Mouse (Mus musculus): ENCODE results near the gene Gm9780. TPM values are rescaled to one million over a fixed set of nuclear protein-coding genes. Genes with fewer than 3 reads are reported as not detected.
"Not testable (repeated sequence)": the region's sequence is repeated elsewhere in the genome, so short reads cannot be mapped to it uniquely, and the experiment has no call there.

Gm9780 gene
- polyA plus RNA-seq (2011; ENCODE audit: insufficient read depth, insufficient read length, low read depth, missing spikeins), result 4.1 and 8.3 TPM in 2 replicates

GRCm38 (mm10) chr14:26042611-26043010, at the start of gene Gm9780:
Gene Gm9780, minus strand, starts transcription at chr14:26042711.
- H3K36me3 ChIP-seq (ENCODE audit: control insufficient read depth, insufficient read depth, low read length, poor library complexity, severe bottlenecking); H3K9me3 ChIP-seq (replicated peaks; ENCODE audit: control insufficient read depth, insufficient read depth, low read length, poor library complexity, severe bottlenecking); H3K4me3 ChIP-seq (ENCODE audit: low read depth, low read length); H3K4me1 ChIP-seq (ENCODE audit: control insufficient read depth, insufficient read depth, low read length); H3K27me3 ChIP-seq (ENCODE audit: control insufficient read depth, insufficient read depth, low read length, poor library complexity, severe bottlenecking); H3K9ac ChIP-seq (ENCODE audit: low read depth, poor library complexity, severe bottlenecking); H3K27ac ChIP-seq (ENCODE audit: insufficient read depth, low read length): not testable (repeated sequence)

- not testable (repeated sequence) for H3K9ac ChIP-seq (ENCODE audit: low read depth, poor library complexity, severe bottlenecking); H3K27me3 ChIP-seq (ENCODE audit: control insufficient read depth, insufficient read depth, low read length, poor library complexity, severe bottlenecking); H3K27ac ChIP-seq (ENCODE audit: insufficient read depth, low read length); H3K4me1 ChIP-seq (ENCODE audit: control insufficient read depth, insufficient read depth, low read length); H3K4me3 ChIP-seq (ENCODE audit: low read depth, low read length); H3K36me3 ChIP-seq (ENCODE audit: control insufficient read depth, insufficient read depth, low read length, poor library complexity, severe bottlenecking); H3K9me3 ChIP-seq (replicated peaks; ENCODE audit: control insufficient read depth, insufficient read depth, low read length, poor library complexity, severe bottlenecking)
Observed at GRCm38 (mm10) chr14:26081997-26082396, 39.5 kb upstream of the Gm9780 start, which contains the start of gene Cphx3. Gene Cphx3, plus strand, starts transcription at chr14:26082297.

DNA sequence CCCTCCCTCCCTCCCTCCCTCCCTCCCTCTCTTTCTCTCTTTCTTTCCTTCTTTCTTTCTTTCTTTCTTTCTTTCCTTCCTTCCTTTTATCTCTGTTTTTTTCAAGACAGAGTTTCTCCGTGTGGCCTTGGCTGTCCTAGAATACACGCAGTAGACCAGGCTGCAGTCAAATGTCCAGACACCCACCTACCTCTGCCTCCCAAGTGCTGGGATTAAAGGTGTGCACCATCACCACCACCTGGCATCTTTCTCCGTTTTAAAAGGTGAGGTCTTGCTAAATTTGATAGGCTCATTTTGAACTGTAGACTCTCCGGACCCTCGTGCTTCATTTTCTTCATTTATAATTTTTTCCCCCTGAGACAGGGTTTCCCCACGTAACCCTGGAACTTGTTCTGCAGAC, 38.7 kb upstream of the Gm9780 start, which contains the start of gene Cphx2:
Gene Cphx2 (plus strand): TSS at position 301 of the 400 bp plus-strand sequence.
- H3K9me3 ChIP-seq (replicated peaks; ENCODE audit: control insufficient read depth, insufficient read depth, low read length, poor library complexity, severe bottlenecking); H3K27me3 ChIP-seq (ENCODE audit: control insufficient read depth, insufficient read depth, low read length, poor library complexity, severe bottlenecking); H3K4me3 ChIP-seq (ENCODE audit: low read depth, low read length); H3K27ac ChIP-seq (ENCODE audit: insufficient read depth, low read length); H3K4me1 ChIP-seq (ENCODE audit: control insufficient read depth, insufficient read depth, low read length); H3K36me3 ChIP-seq (ENCODE audit: control insufficient read depth, insufficient read depth, low read length, poor library complexity, severe bottlenecking); H3K9ac ChIP-seq (ENCODE audit: low read depth, poor library complexity, severe bottlenecking): not testable (repeated sequence)

DNA sequence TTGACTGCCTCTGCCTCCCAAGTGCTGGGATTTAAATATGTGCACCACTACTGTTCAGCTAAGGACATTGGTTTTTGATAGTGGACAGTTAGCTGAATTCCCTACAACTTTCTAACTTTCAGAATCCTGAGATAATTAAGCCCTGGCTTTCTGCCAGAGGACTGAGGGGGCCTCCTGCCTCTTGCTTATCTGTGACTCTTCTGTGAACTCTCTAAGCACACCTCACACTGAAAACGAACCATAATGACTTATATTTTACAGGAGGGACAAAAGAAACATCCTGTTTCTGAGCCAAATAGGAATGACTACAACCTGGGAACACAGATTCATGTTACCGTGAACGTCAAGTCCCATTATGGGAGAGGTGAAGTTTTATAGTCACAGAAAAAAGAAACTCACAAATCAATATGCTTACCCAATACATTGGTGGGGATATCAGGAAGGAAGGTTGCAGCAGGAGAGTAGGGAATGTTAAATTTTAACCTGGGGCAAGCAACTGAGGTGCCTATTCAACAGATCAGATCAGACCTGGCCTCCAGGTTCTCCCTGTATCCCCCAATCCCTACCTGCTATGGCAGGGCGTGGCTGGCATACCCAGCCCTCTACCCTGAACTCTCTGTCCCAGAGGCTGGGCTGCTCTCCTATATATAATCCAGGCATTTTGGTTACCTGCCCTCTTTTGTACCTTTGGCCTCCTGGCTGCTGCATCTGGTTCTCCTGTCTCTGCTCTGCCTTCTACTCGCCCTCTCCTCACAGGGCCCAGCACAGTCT, 34.3 kb upstream of the Gm9780 start:
- not testable (repeated sequence) for H3K9ac ChIP-seq (ENCODE audit: low read depth, poor library complexity, severe bottlenecking); H3K4me3 ChIP-seq (ENCODE audit: low read depth, low read length); H3K36me3 ChIP-seq (ENCODE audit: control insufficient read depth, insufficient read depth, low read length, poor library complexity, severe bottlenecking); H3K27ac ChIP-seq (ENCODE audit: insufficient read depth, low read length); H3K4me1 ChIP-seq (ENCODE audit: control insufficient read depth, insufficient read depth, low read length); H3K27me3 ChIP-seq (ENCODE audit: control insufficient read depth, insufficient read depth, low read length, poor library complexity, severe bottlenecking); H3K9me3 ChIP-seq (replicated peaks; ENCODE audit: control insufficient read depth, insufficient read depth, low read length, poor library complexity, severe bottlenecking)

- H3K9me3 ChIP-seq (replicated peaks; ENCODE audit: control insufficient read depth, insufficient read depth, low read length, poor library complexity, severe bottlenecking); H3K9ac ChIP-seq (ENCODE audit: low read depth, poor library complexity, severe bottlenecking); H3K27me3 ChIP-seq (ENCODE audit: control insufficient read depth, insufficient read depth, low read length, poor library complexity, severe bottlenecking); H3K27ac ChIP-seq (ENCODE audit: insufficient read depth, low read length); H3K36me3 ChIP-seq (ENCODE audit: control insufficient read depth, insufficient read depth, low read length, poor library complexity, severe bottlenecking); H3K4me3 ChIP-seq (ENCODE audit: low read depth, low read length); H3K4me1 ChIP-seq (ENCODE audit: control insufficient read depth, insufficient read depth, low read length): not testable (repeated sequence)
Observed at GRCm38 (mm10) chr14:26067325-26067633, 24.8 kb upstream of the Gm9780 start, which contains the start of gene Tmem254c. Gene Tmem254c, minus strand, starts transcription at chr14:26067355.

DNA sequence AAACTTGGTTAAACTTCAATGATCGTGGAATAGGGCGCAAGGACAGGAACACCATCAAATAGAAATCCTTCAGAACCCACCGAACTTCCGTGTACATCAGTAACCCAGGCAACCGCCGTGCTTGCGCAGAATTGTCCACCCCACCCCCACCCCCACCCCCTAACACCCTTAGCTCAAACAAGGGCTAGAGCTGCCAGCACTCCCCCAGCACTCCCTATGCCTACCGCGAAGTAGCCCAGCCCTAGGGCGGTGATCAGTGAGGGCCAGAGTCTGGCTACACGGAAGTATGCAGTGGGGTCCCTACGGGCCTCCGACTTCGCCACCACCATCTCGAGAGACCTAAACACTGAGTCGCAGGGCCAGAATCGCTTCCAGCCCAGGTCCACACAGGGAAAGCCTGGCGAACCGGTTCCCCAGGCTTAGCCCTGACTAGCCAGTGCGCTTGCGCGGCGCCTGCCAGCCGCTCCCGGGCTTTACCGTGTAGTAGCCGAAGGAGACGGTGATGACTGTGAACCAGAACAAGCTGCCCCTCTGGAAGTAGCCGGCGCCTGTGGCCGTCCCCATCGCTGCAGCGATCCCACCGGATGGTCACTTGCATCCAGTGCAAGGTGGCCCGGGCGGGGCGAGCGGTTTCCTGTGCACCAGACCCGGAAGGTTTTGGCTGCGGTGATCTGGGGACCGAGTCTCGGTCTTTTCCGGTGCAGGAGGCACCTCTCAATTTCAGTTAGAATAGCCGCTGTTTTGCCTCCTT, 24.2 kb upstream of the Gm9780 start:
- not testable (repeated sequence) for H3K27me3 ChIP-seq (ENCODE audit: control insufficient read depth, insufficient read depth, low read length, poor library complexity, severe bottlenecking)

GRCm38 (mm10) chr14:26059362-26059761, 16.9 kb upstream of the Gm9780 start:
- H3K4me1 ChIP-seq (ENCODE audit: control insufficient read depth, insufficient read depth, low read length); H3K36me3 ChIP-seq (ENCODE audit: control insufficient read depth, insufficient read depth, low read length, poor library complexity, severe bottlenecking); H3K27me3 ChIP-seq (ENCODE audit: control insufficient read depth, insufficient read depth, low read length, poor library complexity, severe bottlenecking); H3K9me3 ChIP-seq (replicated peaks; ENCODE audit: control insufficient read depth, insufficient read depth, low read length, poor library complexity, severe bottlenecking); H3K4me3 ChIP-seq (ENCODE audit: low read depth, low read length); H3K27ac ChIP-seq (ENCODE audit: insufficient read depth, low read length); H3K9ac ChIP-seq (ENCODE audit: low read depth, poor library complexity, severe bottlenecking): not testable (repeated sequence)

More for the DNA sequence above, 24.2 kb upstream of the Gm9780 start:
- not testable (repeated sequence) for H3K4me3 ChIP-seq (ENCODE audit: low read depth, low read length); H3K9ac ChIP-seq (ENCODE audit: low read depth, poor library complexity, severe bottlenecking); H3K27ac ChIP-seq (ENCODE audit: insufficient read depth, low read length); H3K4me1 ChIP-seq (ENCODE audit: control insufficient read depth, insufficient read depth, low read length); H3K36me3 ChIP-seq (ENCODE audit: control insufficient read depth, insufficient read depth, low read length, poor library complexity, severe bottlenecking); H3K9me3 ChIP-seq (replicated peaks; ENCODE audit: control insufficient read depth, insufficient read depth, low read length, poor library complexity, severe bottlenecking)

GRCm38 (mm10) chr14:26058184-26058583, 15.7 kb upstream of the Gm9780 start:
- not testable (repeated sequence) for H3K36me3 ChIP-seq (ENCODE audit: control insufficient read depth, insufficient read depth, low read length, poor library complexity, severe bottlenecking); H3K9ac ChIP-seq (ENCODE audit: low read depth, poor library complexity, severe bottlenecking)

DNA sequence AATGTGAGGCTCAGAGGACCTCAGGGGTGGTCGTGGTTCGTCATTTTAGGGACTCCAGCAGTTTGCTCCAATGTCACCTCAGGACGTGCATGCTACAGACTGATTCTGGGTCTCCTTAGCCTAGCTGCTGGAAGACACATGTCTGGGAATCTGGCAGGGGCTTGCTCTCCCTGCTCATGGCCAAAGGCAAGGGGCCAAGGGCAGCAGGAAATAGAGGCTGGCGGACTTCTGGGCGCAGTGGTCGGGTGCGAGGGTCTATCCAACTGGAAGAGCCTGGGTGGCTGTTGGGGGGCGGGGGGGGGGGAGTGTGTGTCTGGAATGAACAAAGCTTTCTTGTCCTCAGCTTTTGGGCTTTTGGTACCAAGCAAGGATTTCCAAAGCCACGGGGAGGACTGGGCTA, 6.3 kb upstream of the Gm9780 start:
- H3K36me3 ChIP-seq (ENCODE audit: control insufficient read depth, insufficient read depth, low read length, poor library complexity, severe bottlenecking); H3K4me3 ChIP-seq (ENCODE audit: low read depth, low read length); H3K4me1 ChIP-seq (ENCODE audit: control insufficient read depth, insufficient read depth, low read length); H3K9me3 ChIP-seq (replicated peaks; ENCODE audit: control insufficient read depth, insufficient read depth, low read length, poor library complexity, severe bottlenecking); H3K27me3 ChIP-seq (ENCODE audit: control insufficient read depth, insufficient read depth, low read length, poor library complexity, severe bottlenecking); H3K27ac ChIP-seq (ENCODE audit: insufficient read depth, low read length); H3K9ac ChIP-seq (ENCODE audit: low read depth, poor library complexity, severe bottlenecking): not testable (repeated sequence)

More at GRCm38 (mm10) chr14:26058184-26058583, 15.7 kb upstream of the Gm9780 start:
- H3K27me3 ChIP-seq (ENCODE audit: control insufficient read depth, insufficient read depth, low read length, poor library complexity, severe bottlenecking); H3K9me3 ChIP-seq (replicated peaks; ENCODE audit: control insufficient read depth, insufficient read depth, low read length, poor library complexity, severe bottlenecking); H3K4me1 ChIP-seq (ENCODE audit: control insufficient read depth, insufficient read depth, low read length); H3K27ac ChIP-seq (ENCODE audit: insufficient read depth, low read length); H3K4me3 ChIP-seq (ENCODE audit: low read depth, low read length): not testable (repeated sequence)
